Mouse (Mus musculus) forebrain, embryonic 10.5 days (tissue): ENCODE measurements around the gene Fam181b. TPM values are rescaled to one million over a fixed set of nuclear protein-coding genes. Genes with fewer than 3 reads are reported as not detected.
A peak's percentile ranks its signal among the peaks of the same experiment; 100 is the strongest.

ENCODE experiments used
- DNase-seq: peaks from one replicate; pipeline ENCODE4 v3.0.0-alpha.2; 2017; ENCODE audit warnings: low spot score; ENCODE audit errors: extremely low spot score
- H3K27ac ChIP-seq: fragments of 300-500 bp; sonication (generic); 2 replicates; pipeline ENCODE4 v1.5.1; 2016; ENCODE audit warnings: mild to moderate bottlenecking
- H3K27me3 ChIP-seq: fragments of 300-500 bp; sonication (generic); 2 replicates; pipeline ENCODE4 v1.6.1; 2016; ENCODE audit warnings: mild to moderate bottlenecking; ENCODE audit not compliant: poor library complexity, severe bottlenecking
- H3K36me3 ChIP-seq: fragments of 300-500 bp; sonication (generic); replicated peaks from 2 replicates; pipeline ENCODE4 v1.6.1; 2016; ENCODE audit warnings: mild to moderate bottlenecking, moderate library complexity
- H3K4me1 ChIP-seq: fragments of 300-500 bp; sonication (generic); 2 replicates; pipeline ENCODE4 v1.6.1; 2016
- H3K4me3 ChIP-seq: fragments of 300-500 bp; sonication (generic); 2 replicates; pipeline ENCODE4 v1.5.1; 2016; ENCODE audit warnings: mild to moderate bottlenecking, moderate library complexity
- H3K9me3 ChIP-seq: fragments of 300-500 bp; sonication (generic); 2 replicates; pipeline ENCODE4 v1.6.1; 2016; ENCODE audit warnings: mild to moderate bottlenecking, moderate library complexity
- WGBS: fragments of 180-500 bp; shearing (Covaris S2); methylation state at CpG from one replicate; pipeline ENCODE4 v1.1.7; 2016; 5-methylcytosine and 5-hydroxymethylcytosine counted together
- polyA plus RNA-seq: library from polyadenylated mRNA; unstranded; fragments of >200 nt; fragmentation: Nextera tagmentation; extraction: Ambion mirVana; gene quantifications from 2 replicates; pipeline ENCODE4 v1.2.1, GENCODE M21; 2016

Fam181b gene
- polyA plus RNA-seq, 1 experiment from 2014 or later = 33.3 TPM

DNA sequence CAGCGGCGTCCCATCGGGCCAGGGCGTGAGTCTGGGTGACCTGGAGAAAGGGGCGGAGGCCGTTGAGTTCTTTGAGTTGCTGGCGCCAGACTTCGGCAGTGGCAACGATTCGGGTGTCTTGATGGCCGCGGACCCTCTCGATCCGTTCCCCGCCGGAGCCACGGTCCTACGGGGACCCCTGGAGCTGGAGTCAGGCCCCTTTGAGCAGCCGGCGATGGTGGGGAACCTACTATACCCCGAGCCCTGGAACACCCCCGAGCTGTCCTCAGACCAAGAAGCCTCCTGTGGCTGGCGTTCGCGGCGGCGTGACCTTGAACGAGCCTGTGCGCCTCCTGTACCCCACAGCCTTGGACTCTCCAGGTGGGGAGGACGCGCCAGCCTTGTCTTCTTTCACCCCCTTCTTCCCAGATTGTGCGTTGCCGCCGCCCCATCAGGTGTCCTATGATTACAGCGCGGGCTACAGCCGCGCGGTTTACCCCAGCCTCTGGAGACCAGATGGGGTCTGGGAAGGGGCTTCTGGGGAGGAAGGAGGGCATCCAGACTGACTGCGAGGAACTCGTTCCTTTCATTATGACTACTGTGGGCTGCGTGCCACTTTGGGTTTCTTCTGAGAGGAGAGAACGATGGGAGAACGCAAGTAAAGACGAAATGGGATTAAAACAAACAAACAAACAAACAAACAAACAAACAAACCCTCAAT is 1.2 kb downstream of the Fam181b start:
- peak; percentile 41 for DNase-seq
- Histone ChIP-seq H3K4me1 (peaks cover 75% of the 10 kb centered on the region), H3K27ac (peak overlapping the region; percentile 95), H3K4me3 (peak overlapping the region; percentile 87), H3K36me3 (peaks cover 13% of the 10 kb centered on the region), H3K9me3 (no peaks in the 10 kb centered on the region), H3K27me3 (peaks cover 45% of the 10 kb centered on the region)
- WGBS = under 1% methylated on average over 45 of the region's 45 CpGs

DNA sequence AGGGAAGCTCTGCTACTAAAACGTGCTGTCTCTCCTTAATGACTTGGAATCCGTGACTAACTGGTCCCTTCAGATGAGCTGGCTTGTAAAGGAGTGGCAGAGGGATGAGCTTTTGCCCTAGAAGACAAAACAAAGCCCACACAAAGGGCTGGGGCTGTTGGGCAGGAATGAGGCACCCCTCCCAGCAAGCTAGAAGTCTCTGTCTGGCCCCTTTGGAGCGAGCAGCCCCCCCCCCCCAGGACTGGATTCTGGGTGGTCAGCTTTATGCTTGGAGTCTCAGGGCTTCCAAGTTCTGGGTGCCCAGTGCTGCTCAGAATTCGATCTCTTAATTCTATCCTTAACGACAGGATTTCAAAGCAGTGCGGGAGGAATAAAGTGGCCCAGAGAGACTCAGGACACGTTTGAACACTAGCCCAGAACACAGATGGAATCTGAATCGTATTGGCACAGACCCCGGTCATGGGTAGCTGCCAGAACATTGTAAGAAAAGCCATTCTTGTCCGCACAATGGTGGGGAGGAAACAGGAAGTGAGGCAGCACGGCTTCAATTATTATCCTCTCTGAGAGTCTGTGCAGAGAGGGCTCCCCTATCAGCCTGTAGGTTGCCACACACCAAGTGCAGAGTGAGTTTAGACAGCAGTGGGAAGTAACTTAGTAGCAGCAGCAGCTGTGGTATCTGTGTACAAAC is 13.8 kb downstream of the Fam181b start:
- peak overlapping the region; percentile 80 for H3K27ac ChIP-seq
- peaks cover 33% of the 10 kb centered on the region for H3K4me1 ChIP-seq
- no peaks in the 10 kb centered on the region for H3K9me3 ChIP-seq
- H3K36me3 ChIP-seq = no peaks in the 10 kb centered on the region
- 9% methylated on average over 11 of the region's 11 CpGs for WGBS
- H3K4me3 ChIP-seq = peak overlapping the region; percentile 34
- peaks cover 55% of the 10 kb centered on the region for H3K27me3 ChIP-seq
- DNase-seq = no peak

DNA sequence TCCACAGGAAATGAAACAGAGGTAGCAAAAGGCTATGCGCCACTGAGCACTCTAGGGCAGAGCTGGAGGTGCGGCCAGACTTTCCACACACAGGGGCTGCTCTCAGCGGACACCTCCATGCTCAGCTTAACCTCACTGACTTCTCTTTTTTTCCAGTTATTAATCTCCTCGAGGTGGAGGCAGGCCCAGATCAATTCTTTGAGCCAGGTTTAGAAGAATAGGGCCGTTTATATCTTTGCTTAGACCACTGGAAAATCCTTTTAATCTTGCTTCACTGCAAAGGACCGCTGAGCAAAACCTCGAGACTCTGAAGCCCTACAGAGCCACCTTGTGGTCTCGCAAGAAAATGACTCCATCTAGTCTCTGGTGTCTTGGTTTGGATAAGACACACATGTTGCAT is 15.8 kb downstream of the Fam181b start:
- Histone ChIP-seq H3K9me3 (no peaks in the 10 kb centered on the region), H3K4me1 (peaks cover 33% of the 10 kb centered on the region), H3K36me3 (no peaks in the 10 kb centered on the region), H3K27me3 (peaks cover 46% of the 10 kb centered on the region), H3K4me3 (peak overlapping the region; percentile 35), H3K27ac (peak overlapping the region; percentile 40)
- WGBS = under 1% methylated on average over 8 of the region's 8 CpGs
- peak; percentile 65 for DNase-seq

DNA sequence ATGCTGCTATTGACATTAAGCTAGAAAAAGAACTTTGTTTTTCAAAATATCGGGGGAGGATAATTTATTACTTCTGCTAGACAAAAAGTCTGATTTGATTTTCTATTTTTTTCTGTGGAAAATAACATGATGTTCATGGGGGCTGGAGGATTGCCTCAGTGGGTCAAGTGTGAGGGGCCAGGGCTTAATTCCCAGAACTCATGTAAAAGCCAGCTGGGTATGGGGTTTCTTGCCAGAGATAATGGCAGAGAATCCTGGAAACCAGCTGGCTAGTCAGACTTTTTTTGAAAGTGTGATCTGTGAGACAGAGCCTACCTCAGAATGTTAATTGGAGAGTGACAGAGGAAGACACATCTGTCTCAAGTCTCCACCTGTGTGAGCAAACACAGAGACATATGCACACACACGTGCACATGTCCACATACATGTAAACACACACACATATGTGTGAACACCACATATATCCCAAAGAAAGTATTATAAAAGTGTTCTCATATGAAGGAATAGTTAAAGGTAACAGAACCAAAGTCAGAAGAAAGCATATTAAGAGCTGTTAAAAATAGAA is 25.2 kb downstream of the Fam181b start:
- H3K9me3 ChIP-seq = no peaks in the 10 kb centered on the region
- H3K4me1 ChIP-seq = no peaks in the 10 kb centered on the region
- no peaks in the 10 kb centered on the region for H3K27me3 ChIP-seq
- DNase-seq = no peak
- WGBS = 95% methylated on average over 2 of the region's 2 CpGs
- no peak overlapping the region for H3K4me3 ChIP-seq
- no peaks in the 10 kb centered on the region for H3K36me3 ChIP-seq
- H3K27ac ChIP-seq = no peak overlapping the region

DNA sequence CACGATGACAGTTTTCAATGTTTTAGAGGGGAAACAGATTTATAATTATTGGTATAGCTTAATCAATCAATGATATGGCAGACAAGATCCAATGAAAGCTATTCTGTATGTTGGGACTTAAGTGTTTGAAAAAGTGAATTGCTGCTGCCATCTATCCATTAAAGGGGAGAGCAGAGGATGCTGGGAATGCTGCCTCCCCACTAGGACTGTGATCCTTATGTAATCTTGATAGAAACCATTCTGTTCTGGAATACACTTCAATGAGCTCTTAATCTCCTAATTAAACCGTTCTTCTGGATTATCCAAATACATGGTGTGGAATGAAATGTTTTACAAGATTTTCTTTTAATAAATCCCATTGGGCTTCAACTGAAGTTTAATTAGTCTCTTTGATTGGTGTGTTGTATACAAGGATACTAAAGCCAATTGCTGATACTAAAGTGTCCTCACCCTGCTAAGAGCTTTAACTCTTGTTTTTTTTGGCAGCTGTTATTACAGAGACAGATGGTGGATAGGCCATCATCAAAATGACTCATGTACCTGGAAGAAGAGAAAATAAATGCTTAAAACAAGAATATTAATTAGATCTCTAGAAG is 30.8 kb downstream of the Fam181b start:
- H3K36me3 ChIP-seq = no peaks in the 10 kb centered on the region
- WGBS = 73% methylated on average over 2 of the region's 2 CpGs
- no peaks in the 10 kb centered on the region for H3K27me3 ChIP-seq
- H3K4me1 ChIP-seq = no peaks in the 10 kb centered on the region
- H3K4me3 ChIP-seq = no peak overlapping the region
- H3K9me3 ChIP-seq = no peaks in the 10 kb centered on the region
- no peak overlapping the region for H3K27ac ChIP-seq
- DNase-seq = no peak

DNA sequence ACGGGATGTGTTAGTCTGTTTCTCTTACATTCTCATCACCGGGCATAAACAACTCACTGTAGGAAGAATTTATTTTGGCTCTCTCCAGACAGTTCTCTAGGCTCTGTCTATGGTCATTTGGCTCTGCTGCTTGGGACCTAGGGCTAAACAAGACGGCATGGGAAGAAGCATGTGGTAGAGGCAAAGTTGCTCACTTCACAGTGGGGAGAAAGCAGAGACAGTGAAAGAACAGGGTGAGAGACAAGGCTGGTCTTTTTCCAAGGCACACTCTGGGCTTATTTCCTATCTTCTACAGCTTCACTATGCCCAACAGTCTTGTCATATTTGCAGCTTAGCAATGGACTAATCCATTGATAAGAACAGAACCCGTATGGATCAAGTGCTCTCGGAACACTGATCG is 31.4 kb downstream of the Fam181b start:
- Histone ChIP-seq H3K9me3 (no peaks in the 10 kb centered on the region), H3K4me1 (no peaks in the 10 kb centered on the region), H3K27me3 (no peaks in the 10 kb centered on the region), H3K4me3 (no peak overlapping the region), H3K36me3 (no peaks in the 10 kb centered on the region), H3K27ac (no peak overlapping the region)
- no peak for DNase-seq
- WGBS = 89% methylated on average over 6 of the region's 6 CpGs

DNA sequence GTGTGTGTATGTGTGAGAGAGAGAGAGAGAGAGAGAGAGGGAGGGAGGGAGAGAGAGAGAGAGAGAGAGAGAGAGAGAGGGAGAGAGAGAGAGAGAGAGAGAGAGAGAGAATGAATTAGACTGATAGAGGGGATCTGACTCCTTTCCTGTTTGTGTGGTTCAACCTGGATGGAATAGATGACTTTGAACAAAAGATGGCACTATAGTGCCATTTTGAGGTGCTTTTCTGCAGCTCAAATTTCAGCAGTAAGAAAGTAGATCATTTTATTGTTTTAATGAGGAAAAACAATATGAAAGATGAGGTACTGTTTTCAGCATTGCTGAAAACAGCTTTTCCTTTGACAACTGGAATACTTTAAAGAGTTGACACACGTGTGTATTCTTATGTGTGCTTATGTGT is 37.9 kb downstream of the Fam181b start:
- DNase-seq = no peak
- no peaks in the 10 kb centered on the region for H3K9me3 ChIP-seq
- no peaks in the 10 kb centered on the region for H3K27me3 ChIP-seq
- no peak overlapping the region for H3K4me3 ChIP-seq
- WGBS = 65% methylated on average over 1 of the region's 1 CpGs
- H3K4me1 ChIP-seq = no peaks in the 10 kb centered on the region
- H3K27ac ChIP-seq = no peak overlapping the region
- no peaks in the 10 kb centered on the region for H3K36me3 ChIP-seq

DNA sequence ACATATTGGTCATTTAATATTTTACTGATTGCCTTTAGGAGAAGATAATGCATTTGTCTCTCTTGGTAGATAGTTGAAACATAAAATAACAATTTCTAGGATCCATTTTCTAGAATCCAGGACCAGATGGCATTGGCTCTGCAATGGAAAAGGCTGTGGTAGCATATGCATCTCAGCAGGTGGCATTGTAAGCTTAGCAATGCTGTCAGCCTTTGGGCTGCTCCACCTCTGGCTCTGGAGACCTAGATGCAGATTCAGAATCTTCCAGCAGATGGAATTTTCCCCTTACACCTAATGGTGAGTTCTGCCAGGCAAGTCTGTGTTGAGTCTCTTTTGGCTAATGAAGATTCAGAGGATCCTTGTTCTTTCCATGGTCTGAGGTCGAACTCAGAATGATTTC is 44.3 kb downstream of the Fam181b start:
- DNase-seq = no peak
- Histone ChIP-seq H3K27ac (no peak overlapping the region), H3K27me3 (no peaks in the 10 kb centered on the region), H3K4me3 (no peak overlapping the region), H3K4me1 (no peaks in the 10 kb centered on the region), H3K9me3 (no peaks in the 10 kb centered on the region), H3K36me3 (no peaks in the 10 kb centered on the region)
- WGBS = 83% methylated on average over 1 of the region's 1 CpGs

Other genes with a start within 250 kb of the Fam181b start
- 25.3 and 26.6 TPM in 2 replicates for gene Ddias, start 205.6 kb upstream of the Fam181b start, polyA plus RNA-seq
- gene Prcp, start 205.4 kb upstream of the Fam181b start, polyA plus RNA-seq = 19.5 and 21.2 TPM in 2 replicates